Mouse (Mus musculus): ENCODE data around the gene Clps. TPM values are rescaled to one million over a fixed set of nuclear protein-coding genes. Genes with fewer than 3 reads are reported as not detected.
A peak's percentile ranks its signal among the peaks of the same experiment; 100 is the strongest.

Gene Clps
- total RNA-seq, 2 experiments from 2014 or later, result not detected

GRCm38 (mm10) chr17:28522623-28523354 is 37.8 kb downstream of the Clps start:
- intact Hi-C loops (cut with DNase I), result loop anchor here (1.0 to 5.0 kb wide), 3 partner anchors 37 to 290 kb away; partner anchors contain the start of genes Ppard and Rpl10a

GRCm38 (mm10) chr17:28521920-28522319 is 38.6 kb downstream of the Clps start:
- intact Hi-C loops (cut with DNase I), result loop anchor here (2.0 to 5.0 kb wide), 2 partner anchors 195 to 289 kb away; partner anchors contain the start of genes Ppard and Rpl10a
- no peak for DNase-seq (ENCODE audit: low spot score in 2 of 2)

More at GRCm38 (mm10) chr17:28522623-28523354, 37.8 kb downstream of the Clps start:
- peak; percentile 95 to 97 for DNase-seq (ENCODE audit: low spot score in 2 of 2)

- intact Hi-C loops (cut with DNase I), result loop anchor here (5.0 kb wide), 1 partner anchor 194 kb away; the partner anchor contains the start of gene Rpl10a
Observed at GRCm38 (mm10) chr17:28521071-28521726, 39.4 kb downstream of the Clps start.

GRCm38 (mm10) chr17:28520561-28520960 is 40.0 kb downstream of the Clps start:
- intact Hi-C loops (cut with DNase I), result loop anchor here (5.0 kb wide), 1 partner anchor 193 kb away; the partner anchor contains the start of gene Rpl10a
- no peak for DNase-seq (ENCODE audit: low spot score in 2 of 2)

More at GRCm38 (mm10) chr17:28521071-28521726, 39.4 kb downstream of the Clps start:
- DNase-seq (ENCODE audit: low spot score in 2 of 2), result no peak

GRCm38 (mm10) chr17:28519827-28520226 is 40.7 kb downstream of the Clps start:
- intact Hi-C loops (cut with DNase I), result loop anchor here (5.0 kb wide), 1 partner anchor 193 kb away; the partner anchor contains the start of gene Rpl10a
- DNase-seq (ENCODE audit: low spot score in 2 of 2), result no peak

- no peak for DNase-seq (ENCODE audit: low spot score in 2 of 2)
- intact Hi-C loops (cut with DNase I), result no loop called here
Observed at GRCm38 (mm10) chr17:28518615-28519071, 41.9 kb downstream of the Clps start.

- intact Hi-C loops (cut with DNase I), result no loop called here
- DNase-seq (ENCODE audit: low spot score in 2 of 2), result peak; percentile 90
Observed at GRCm38 (mm10) chr17:28517956-28518614, 42.5 kb downstream of the Clps start.

GRCm38 (mm10) chr17:28517441-28517955 is 43.1 kb downstream of the Clps start, which contains the start of gene Fkbp5:
TSS of gene Fkbp5 (minus strand) at chr17:28517527.
- peak in 1 of 2 experiments; percentile 69 for DNase-seq (ENCODE audit: low spot score in 2 of 2)

GRCm38 (mm10) chr17:28516881-28517280 is 43.7 kb downstream of the Clps start:
- intact Hi-C loops (cut with DNase I), result no loop called here
- no peak for DNase-seq (ENCODE audit: low spot score in 2 of 2)

More at GRCm38 (mm10) chr17:28517441-28517955, 43.1 kb downstream of the Clps start, which contains the start of gene Fkbp5:
- intact Hi-C loops (cut with DNase I), result no loop called here

GRCm38 (mm10) chr17:28515431-28516341 is 44.9 kb downstream of the Clps start:
- intact Hi-C loops (cut with DNase I), result no loop called here
- no peak for DNase-seq (ENCODE audit: low spot score in 2 of 2)

GRCm38 (mm10) chr17:28514555-28514954 is 46.0 kb downstream of the Clps start:
- intact Hi-C loops (cut with DNase I), result no loop called here
- no peak for DNase-seq (ENCODE audit: low spot score in 2 of 2)

- DNase-seq (ENCODE audit: low spot score in 2 of 2), result no peak
- intact Hi-C loops (cut with DNase I), result no loop called here
Observed at GRCm38 (mm10) chr17:28513844-28514243, 46.7 kb downstream of the Clps start.

GRCm38 (mm10) chr17:28513337-28513736 is 47.2 kb downstream of the Clps start:
- no peak for DNase-seq (ENCODE audit: low spot score in 2 of 2)
- intact Hi-C loops (cut with DNase I), result no loop called here

- DNase-seq (ENCODE audit: low spot score in 2 of 2), result no peak
- intact Hi-C loops (cut with DNase I), result no loop called here
Observed at GRCm38 (mm10) chr17:28512696-28513095, 47.9 kb downstream of the Clps start.

GRCm38 (mm10) chr17:28511616-28512541 is 48.7 kb downstream of the Clps start:
- intact Hi-C loops (cut with DNase I), result no loop called here
- no peak for DNase-seq (ENCODE audit: low spot score in 2 of 2)

- DNase-seq (ENCODE audit: low spot score in 2 of 2), result no peak
Observed at GRCm38 (mm10) chr17:28510445-28511342, 49.9 kb downstream of the Clps start.

More at GRCm38 (mm10) chr17:28510445-28511342, 49.9 kb downstream of the Clps start:
- intact Hi-C loops (cut with DNase I), result no loop called here
